Mouse (Mus musculus): ENCODE data around the gene Abca8a.
A peak's percentile ranks its signal among the peaks of the same experiment; 100 is the strongest.
"Not testable (repeated sequence)": the region's sequence is repeated elsewhere in the genome, so short reads cannot be mapped to it uniquely, and the experiment has no call there.

Gene Abca8a

DNA sequence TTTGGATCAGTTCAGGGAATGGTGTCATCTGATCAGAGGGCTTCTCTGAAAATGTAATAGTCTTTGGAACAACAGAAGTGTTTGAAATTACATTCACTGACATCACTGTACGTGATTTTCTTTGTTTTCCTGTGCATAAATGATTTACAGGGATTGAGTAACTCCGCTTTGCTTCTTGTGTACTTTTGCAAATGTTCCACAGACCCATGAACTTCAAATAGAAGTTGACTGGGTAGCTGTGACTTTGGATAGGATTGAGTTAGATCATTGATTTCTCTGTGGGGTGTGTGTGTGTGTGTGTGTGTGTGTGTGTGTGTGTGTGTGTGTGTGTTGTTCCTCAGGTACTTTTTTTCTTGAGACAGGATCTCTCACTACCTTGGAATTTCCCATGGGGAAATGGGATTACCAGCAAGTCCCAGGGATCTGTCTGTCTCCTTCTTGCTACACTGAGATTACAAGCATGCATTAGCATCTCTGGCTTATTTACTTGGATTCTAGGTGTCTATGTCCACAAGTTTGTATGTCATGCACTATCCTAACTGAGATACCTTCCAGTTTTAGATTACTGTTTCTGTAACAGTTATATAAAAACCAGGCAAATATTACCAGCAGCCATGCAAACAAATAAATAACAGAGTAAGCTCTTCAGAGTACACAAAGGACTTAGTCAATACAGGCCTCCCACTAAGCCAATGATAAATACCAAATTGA, 84.8 kb downstream of the Abca8a start:
- Histone ChIP-seq H3K36me3 (ENCODE audit: control insufficient read depth, insufficient read depth, low read length, poor library complexity, severe bottlenecking) (no peaks in the 10 kb centered on the region), H3K27me3 (ENCODE audit: control insufficient read depth, insufficient read depth, low read length, poor library complexity, severe bottlenecking) (no peaks in the 10 kb centered on the region)
- no peak for DNase-seq (ENCODE audit: low read depth, low spot score)

DNA sequence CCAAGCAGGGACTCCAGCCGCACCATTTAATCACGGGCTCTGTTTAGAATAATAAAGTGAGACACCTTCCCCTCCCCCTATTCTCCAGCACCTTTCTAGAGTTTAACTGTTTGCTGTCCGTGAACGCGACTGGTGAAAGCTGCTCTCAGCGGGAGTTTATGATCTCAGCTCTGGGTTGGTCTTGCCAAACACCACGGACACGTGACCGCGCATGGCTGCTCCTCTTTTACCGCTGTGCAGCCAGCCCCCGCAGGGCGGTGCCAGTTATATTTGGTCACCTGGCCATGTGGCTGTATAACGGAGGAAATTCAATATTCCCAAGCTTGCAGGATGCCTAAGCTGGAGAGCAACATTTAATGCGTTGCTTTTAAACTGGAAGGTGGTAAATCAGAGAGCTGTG, 100.2 kb downstream of the Abca8a start, which contains the start of gene Abca8b:
TSS of gene Abca8b (minus strand) at position 222 of the 400 bp plus-strand sequence.
- peak; percentile 3 for DNase-seq (ENCODE audit: low read depth, low spot score)
- Histone ChIP-seq H3K27me3 (ENCODE audit: control insufficient read depth, insufficient read depth, low read length, poor library complexity, severe bottlenecking) (peaks cover 3% of the 10 kb centered on the region; the same call in 1 of the 2 replicates), H3K36me3 (ENCODE audit: control insufficient read depth, insufficient read depth, low read length, poor library complexity, severe bottlenecking) (no peaks in the 10 kb centered on the region)

DNA sequence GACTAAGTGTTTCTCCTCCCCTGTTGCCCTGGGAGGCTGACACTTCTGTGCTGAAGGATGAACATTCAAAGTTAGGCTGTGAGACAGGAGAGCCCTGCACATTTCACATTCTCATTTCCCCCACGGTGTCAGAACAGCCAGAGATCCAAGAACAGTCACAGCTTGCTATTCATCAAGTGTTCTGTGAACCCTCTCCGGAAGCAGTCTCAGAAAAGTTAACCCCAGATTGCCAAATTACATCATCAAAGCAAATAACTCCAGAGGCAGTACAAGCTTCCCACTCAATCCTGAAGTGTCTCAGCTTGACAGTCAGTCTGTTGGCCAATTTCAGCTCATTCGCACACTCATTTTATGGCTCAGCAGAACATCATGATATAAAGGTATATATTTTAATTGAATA, 100.8 kb downstream of the Abca8a start:
- peaks cover 3% of the 10 kb centered on the region; the same call in 1 of the 2 replicates for H3K27me3 ChIP-seq (ENCODE audit: control insufficient read depth, insufficient read depth, low read length, poor library complexity, severe bottlenecking)
- H3K36me3 ChIP-seq (ENCODE audit: control insufficient read depth, insufficient read depth, low read length, poor library complexity, severe bottlenecking), result no peaks in the 10 kb centered on the region
- DNase-seq (ENCODE audit: low read depth, low spot score), result no peak

DNA sequence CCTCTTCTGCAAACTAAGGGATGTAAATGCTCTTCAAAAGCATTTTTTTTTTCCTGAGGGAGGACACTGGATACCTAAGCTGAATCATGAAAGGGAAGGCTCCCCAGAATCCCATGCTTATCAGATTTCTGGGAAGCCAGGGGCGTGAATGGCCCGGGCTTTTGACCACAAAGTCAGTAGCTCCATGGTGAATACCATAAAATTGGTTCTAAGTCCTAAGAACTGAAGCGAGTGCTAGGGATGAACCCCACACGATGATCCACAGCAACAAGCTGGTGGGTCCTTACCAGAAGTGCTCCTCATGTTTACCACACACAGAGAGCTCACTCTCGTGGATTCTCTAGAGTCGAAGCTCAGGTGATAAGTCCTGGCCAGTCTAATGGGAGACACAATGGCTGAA, 101.8 kb downstream of the Abca8a start:
- DNase-seq (ENCODE audit: low read depth, low spot score), result no peak
- peaks cover 3% of the 10 kb centered on the region; the same call in 1 of the 2 replicates for H3K27me3 ChIP-seq (ENCODE audit: control insufficient read depth, insufficient read depth, low read length, poor library complexity, severe bottlenecking)
- no peaks in the 10 kb centered on the region for H3K36me3 ChIP-seq (ENCODE audit: control insufficient read depth, insufficient read depth, low read length, poor library complexity, severe bottlenecking)

DNA sequence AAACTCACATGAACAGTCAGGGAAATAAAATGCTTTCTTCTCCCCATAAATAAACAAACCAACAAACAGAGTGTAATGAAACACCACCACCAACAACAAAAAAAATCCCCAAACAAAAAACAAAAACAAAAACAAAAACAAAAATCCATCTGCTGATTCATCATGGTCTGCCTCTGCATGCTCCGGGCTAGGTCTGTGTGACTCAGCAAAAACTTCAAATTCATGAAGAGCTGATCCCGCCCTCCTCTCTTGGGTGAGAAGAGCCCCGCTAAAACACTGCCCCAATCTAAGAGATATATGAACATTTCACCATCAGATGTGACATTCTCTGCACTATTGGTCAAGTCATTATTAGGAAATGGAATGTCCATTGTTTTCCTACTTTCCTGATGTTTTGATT, 104.5 kb downstream of the Abca8a start:
- Histone ChIP-seq H3K36me3 (ENCODE audit: control insufficient read depth, insufficient read depth, low read length, poor library complexity, severe bottlenecking) (no peaks in the 10 kb centered on the region), H3K27me3 (ENCODE audit: control insufficient read depth, insufficient read depth, low read length, poor library complexity, severe bottlenecking) (peaks cover 3% of the 10 kb centered on the region; the same call in 1 of the 2 replicates)
- DNase-seq (ENCODE audit: low read depth, low spot score), result no peak

DNA sequence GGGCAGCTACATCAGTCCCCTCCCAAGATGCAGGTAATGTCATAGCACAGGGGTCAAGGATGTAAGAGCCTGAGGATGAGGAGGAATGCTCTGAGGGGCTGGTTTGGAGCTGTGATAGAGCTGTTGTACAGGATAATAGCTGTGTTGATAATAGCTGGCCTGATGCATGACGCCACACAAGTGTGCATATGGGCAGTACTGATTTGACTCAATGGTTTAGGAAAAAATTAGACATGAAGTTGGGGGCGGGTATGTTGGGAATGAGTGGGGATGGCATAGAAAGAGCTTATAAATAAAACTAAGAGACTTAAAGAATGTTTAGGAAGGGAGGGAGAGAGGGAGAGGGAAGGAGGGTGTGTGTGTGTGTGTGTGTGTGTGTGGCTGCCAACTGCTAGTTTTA, 105.5 kb downstream of the Abca8a start:
- Histone ChIP-seq H3K36me3 (ENCODE audit: control insufficient read depth, insufficient read depth, low read length, poor library complexity, severe bottlenecking) (no peaks in the 10 kb centered on the region), H3K27me3 (ENCODE audit: control insufficient read depth, insufficient read depth, low read length, poor library complexity, severe bottlenecking) (peaks cover 3% of the 10 kb centered on the region; the same call in 1 of the 2 replicates)
- no peak for DNase-seq (ENCODE audit: low read depth, low spot score)

DNA sequence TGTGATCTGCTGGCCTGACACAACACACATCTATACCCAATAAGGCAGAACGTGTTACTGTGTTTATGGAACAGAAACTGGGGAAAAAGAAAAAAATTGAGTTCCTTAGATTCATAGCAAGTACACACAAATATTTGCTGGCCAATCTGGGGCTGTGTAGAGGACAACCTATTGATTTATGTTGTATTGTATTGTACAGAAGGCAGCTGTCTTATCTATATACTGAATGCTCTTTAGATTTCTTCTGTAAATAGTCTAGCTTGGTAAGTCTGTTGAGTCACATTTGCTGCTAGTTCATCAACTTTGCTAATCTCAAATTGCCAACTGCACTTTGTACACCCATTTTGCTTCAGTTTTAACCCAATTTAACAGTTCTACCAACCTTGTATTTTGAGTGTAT, 107.6 kb downstream of the Abca8a start:
- Histone ChIP-seq H3K36me3 (ENCODE audit: control insufficient read depth, insufficient read depth, low read length, poor library complexity, severe bottlenecking) (no peaks in the 10 kb centered on the region), H3K27me3 (ENCODE audit: control insufficient read depth, insufficient read depth, low read length, poor library complexity, severe bottlenecking) (peaks cover 3% of the 10 kb centered on the region; the same call in 1 of the 2 replicates)
- no peak for DNase-seq (ENCODE audit: low read depth, low spot score)

DNA sequence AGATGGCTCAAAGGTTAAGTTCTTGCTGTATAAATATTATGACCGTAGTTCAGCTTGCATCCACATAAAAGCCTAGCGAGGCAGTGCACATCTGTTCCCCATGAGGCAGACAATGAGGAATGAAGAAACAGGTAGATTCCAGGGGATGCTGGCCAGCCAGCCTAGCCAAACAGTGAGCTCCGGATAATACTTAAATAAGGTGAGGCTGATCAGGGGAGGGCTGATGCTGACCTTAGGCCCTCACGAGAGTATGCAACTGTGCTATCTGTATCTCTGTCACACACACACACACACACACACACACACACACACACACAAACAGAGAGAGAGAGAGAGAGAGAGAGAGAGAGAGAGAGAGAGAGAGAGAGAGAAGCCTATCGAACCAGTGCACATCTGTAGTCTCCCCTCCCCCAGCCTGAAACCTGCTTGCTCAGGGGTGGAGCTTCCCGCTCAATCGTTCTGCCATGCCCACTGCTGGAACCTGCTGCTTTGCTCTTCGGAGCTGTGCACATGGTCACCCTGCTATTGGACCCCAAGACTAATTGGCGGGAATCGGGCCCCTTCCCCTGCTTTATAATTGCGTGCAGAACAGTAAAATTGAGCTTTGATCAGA, 108.2 kb downstream of the Abca8a start:
- H3K36me3 ChIP-seq (ENCODE audit: control insufficient read depth, insufficient read depth, low read length, poor library complexity, severe bottlenecking); DNase-seq (ENCODE audit: low read depth, low spot score); H3K27me3 ChIP-seq (ENCODE audit: control insufficient read depth, insufficient read depth, low read length, poor library complexity, severe bottlenecking): not testable (repeated sequence)

DNA sequence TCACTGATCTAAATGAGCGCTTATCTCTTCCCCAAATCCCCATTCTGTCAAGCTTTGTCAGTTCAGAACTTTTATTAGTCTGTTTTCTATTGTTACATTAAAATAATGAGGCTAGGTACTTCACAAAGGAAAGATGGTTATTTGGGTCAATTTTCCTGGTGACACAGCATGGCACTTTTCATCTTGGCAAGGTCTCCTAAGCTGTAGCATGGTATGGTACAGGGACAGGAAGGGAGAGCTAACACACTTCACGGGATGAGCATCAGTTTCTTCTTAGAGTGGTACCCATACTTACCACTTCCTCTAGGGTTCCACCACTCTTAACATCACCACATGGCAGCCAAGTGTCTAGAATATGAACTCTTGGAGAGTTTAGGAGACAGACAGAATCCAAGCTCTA, 113.9 kb downstream of the Abca8a start:
- no peak for DNase-seq (ENCODE audit: low read depth, low spot score)
- Histone ChIP-seq H3K36me3 (ENCODE audit: control insufficient read depth, insufficient read depth, low read length, poor library complexity, severe bottlenecking) (no peaks in the 10 kb centered on the region), H3K27me3 (ENCODE audit: control insufficient read depth, insufficient read depth, low read length, poor library complexity, severe bottlenecking) (no peaks in the 10 kb centered on the region)
